Comparison of ENCODE assay signal across 10 mouse cellular contexts in genomic region chr5:18023347-18023746, GRCm38 (mm10).
A peak's percentile ranks its signal among the peaks of the same experiment; 100 is the strongest.
DNase-seq lines count a peak whose midpoint lies in the region; ATAC-seq and TF ChIP-seq lines count a peak whose summit lies in the region.
"Had no signal": no experiment of that assay in that cellular context is flagged by ENCODE, and none has a peak within 500 bp of the region (broad histone marks: within the 10 kb centered on the region; RNA-seq: fewer than 3 reads in every experiment).

No protein-coding gene starts in this region.

- no peak overlapping the region for H3K4me2 ChIP-seq in hindbrain, postnatal 0 days (ENCODE audit: low read depth, low read length)
- no peak overlapping the region for H3K4me2 ChIP-seq in hindbrain, embryonic 16.5 days (ENCODE audit: low read length)
- H3K4me2 ChIP-seq in midbrain, embryonic 14.5 days (ENCODE audit: low read length): no peak overlapping the region
- H3K4me2 ChIP-seq in midbrain, embryonic 15.5 days: no peak overlapping the region
- H3K4me2 ChIP-seq: heart, embryonic 15.5 days; neural tube, embryonic 12.5 days had no signal

- H3K9me3 ChIP-seq in hindbrain, postnatal 0 days (ENCODE audit: low read length): no peaks in the 10 kb centered on the region
- no peaks in the 10 kb centered on the region for H3K9me3 ChIP-seq in hindbrain, embryonic 16.5 days (ENCODE audit: control insufficient read depth, low read length)
- H3K9me3 ChIP-seq in midbrain, embryonic 14.5 days (ENCODE audit: control insufficient read depth, low read length): no peaks in the 10 kb centered on the region
- H3K9me3 ChIP-seq in midbrain, embryonic 15.5 days: no peaks in the 10 kb centered on the region
- H3K9me3 ChIP-seq: heart, embryonic 15.5 days; neural tube, embryonic 12.5 days had no signal

- DNase-seq in adrenal gland, postnatal 10 days: peak; percentile 32
- DNase-seq in adrenal gland, adult 18-20 months (ENCODE audit: low spot score in 2 of 2): no peak
- DNase-seq in hindbrain, postnatal 0 days (ENCODE audit: low spot score): peak; percentile 64
- DNase-seq in midbrain, embryonic 14.5 days: peak; percentile 70
- DNase-seq in splenic B cell, adult 2 months (ENCODE audit: low read depth, low spot score): peak; percentile 31
- DNase-seq in spleen, adult 18-20 months: no peak

- H3K4me1 ChIP-seq in hindbrain, postnatal 0 days (ENCODE audit: insufficient read depth, low read length): no peaks in the 10 kb centered on the region
- H3K4me1 ChIP-seq in hindbrain, embryonic 16.5 days (ENCODE audit: control insufficient read depth, insufficient read depth, low read depth, low read length): no peaks in the 10 kb centered on the region
- no peaks in the 10 kb centered on the region for H3K4me1 ChIP-seq in midbrain, embryonic 14.5 days (ENCODE audit: control insufficient read depth, insufficient read depth, low read length)
- H3K4me1 ChIP-seq in midbrain, embryonic 15.5 days: no peaks in the 10 kb centered on the region
- H3K4me1 ChIP-seq: heart, embryonic 15.5 days; neural tube, embryonic 12.5 days had no signal

- H3K27ac ChIP-seq in hindbrain, postnatal 0 days: no peak overlapping the region
- H3K27ac ChIP-seq in hindbrain, embryonic 16.5 days (ENCODE audit: low read depth, low read length): no peak overlapping the region
- no peak overlapping the region for H3K27ac ChIP-seq in midbrain, embryonic 14.5 days (replicated peaks; ENCODE audit: low read depth, low read length)
- no peak overlapping the region for H3K27ac ChIP-seq in midbrain, embryonic 15.5 days
- H3K27ac ChIP-seq: heart, embryonic 15.5 days; neural tube, embryonic 12.5 days had no signal

- no peaks in the 10 kb centered on the region for H3K36me3 ChIP-seq in hindbrain, postnatal 0 days (ENCODE audit: insufficient read depth, low read length)
- H3K36me3 ChIP-seq in hindbrain, embryonic 16.5 days (ENCODE audit: control insufficient read depth, insufficient read depth, low read length): no peaks in the 10 kb centered on the region
- no peaks in the 10 kb centered on the region for H3K36me3 ChIP-seq in midbrain, embryonic 14.5 days (ENCODE audit: control insufficient read depth, insufficient read depth, low read length)
- no peaks in the 10 kb centered on the region for H3K36me3 ChIP-seq in midbrain, embryonic 15.5 days (replicated peaks)
- H3K36me3 ChIP-seq in splenic B cell, adult 2 months (ENCODE audit: control insufficient read depth, insufficient read depth, low read length, poor library complexity, severe bottlenecking): no peaks in the 10 kb centered on the region
- H3K36me3 ChIP-seq: heart, embryonic 15.5 days; neural tube, embryonic 12.5 days had no signal

- H3K9ac ChIP-seq in hindbrain, postnatal 0 days (replicated peaks; ENCODE audit: low read length): no peak overlapping the region
- no peak overlapping the region for H3K9ac ChIP-seq in hindbrain, embryonic 16.5 days (ENCODE audit: low read depth, low read length)
- H3K9ac ChIP-seq in midbrain, embryonic 14.5 days (replicated peaks; ENCODE audit: low read length): no peak overlapping the region
- H3K9ac ChIP-seq in midbrain, embryonic 15.5 days: no peak overlapping the region
- H3K9ac ChIP-seq: heart, embryonic 15.5 days; neural tube, embryonic 12.5 days had no signal

- peak; percentile 42 for TF ChIP-seq CTCF in hindbrain, postnatal 0 days (IDR thresholded peaks at IDR 0.05; ENCODE audit: low read depth)

- no peak overlapping the region for H3K4me3 ChIP-seq in hindbrain, postnatal 0 days (ENCODE audit: low read length)
- no peak overlapping the region for H3K4me3 ChIP-seq in hindbrain, embryonic 16.5 days (ENCODE audit: low read length)
- H3K4me3 ChIP-seq in midbrain, embryonic 14.5 days (replicated peaks; ENCODE audit: low read depth, low read length): no peak overlapping the region
- H3K4me3 ChIP-seq in midbrain, embryonic 15.5 days: no peak overlapping the region
- H3K4me3 ChIP-seq: heart, embryonic 15.5 days; neural tube, embryonic 12.5 days had no signal

- H3K27me3 ChIP-seq in hindbrain, postnatal 0 days (ENCODE audit: insufficient read depth, low read length): no peaks in the 10 kb centered on the region
- H3K27me3 ChIP-seq in hindbrain, embryonic 16.5 days (replicated peaks; ENCODE audit: control insufficient read depth, insufficient read depth, low read length): no peaks in the 10 kb centered on the region
- no peaks in the 10 kb centered on the region for H3K27me3 ChIP-seq in midbrain, embryonic 14.5 days (ENCODE audit: control insufficient read depth, insufficient read depth, low read length)
- H3K27me3 ChIP-seq in midbrain, embryonic 15.5 days (replicated peaks): no peaks in the 10 kb centered on the region
- no peaks in the 10 kb centered on the region for H3K27me3 ChIP-seq in splenic B cell, adult 2 months (ENCODE audit: control insufficient read depth, insufficient read depth, low read length, poor library complexity, severe bottlenecking)
- H3K27me3 ChIP-seq: heart, embryonic 15.5 days had no signal

- ATAC-seq in hindbrain, postnatal 0 days: no peak
- ATAC-seq in hindbrain, embryonic 16.5 days: no peak
- ATAC-seq in midbrain, embryonic 14.5 days (ENCODE audit: low FRiP score, low TSS enrichment): no peak
- no peak for ATAC-seq in midbrain, embryonic 15.5 days (replicated peaks)

Comparison
In these comparisons a context has a peak if more than half of its experiments do, and no peak if none do; other contexts are left out.
1. DNase-seq: peak in adrenal gland, postnatal 10 days (single experiment), hindbrain, postnatal 0 days (single experiment), midbrain, embryonic 14.5 days (single experiment) and splenic B cell, adult 2 months (single experiment); none in adrenal gland, adult 18-20 months (0 of 2) and spleen, adult 18-20 months (0 of 2).